Mouse (Mus musculus) midbrain, embryonic 11.5 days (tissue): ENCODE measurements around the gene Lgals4. TPM values are rescaled to one million over a fixed set of nuclear protein-coding genes. Genes with fewer than 3 reads are reported as not detected.

Experiments used
- ATAC-seq: fragments of 200-750 bp; cut with Nextera tagmentation; 2 replicates; pipeline ENCODE4 v1.8.0; 2017; ENCODE audit warnings: moderate TSS enrichment, moderate library complexity; ENCODE audit not compliant: low FRiP score
- DNase-seq: peaks from one replicate; pipeline ENCODE4 v3.0.0; 2015; ENCODE audit warnings: low spot score; ENCODE audit errors: missing footprints
- H3K27ac ChIP-seq: fragments of 300-500 bp; sonication (generic); 2 replicates; pipeline ENCODE4 v1.5.1; 2014; ENCODE audit warnings: low read depth, low read length
- H3K27me3 ChIP-seq: fragments of 300-500 bp; sonication (generic); 2 replicates; pipeline ENCODE4 v1.6.1; 2014; ENCODE audit warnings: mild to moderate bottlenecking, low read length, moderate library complexity, mixed read lengths; ENCODE audit not compliant: control insufficient read depth, insufficient read depth
- H3K36me3 ChIP-seq: fragments of 300-500 bp; sonication (generic); 2 replicates; pipeline ENCODE4 v1.6.1; 2014; ENCODE audit warnings: mild to moderate bottlenecking, low read length, moderate library complexity, mixed read lengths; ENCODE audit not compliant: control insufficient read depth, insufficient read depth
- H3K4me1 ChIP-seq: fragments of 300-500 bp; sonication (generic); 2 replicates; pipeline ENCODE4 v1.6.1; 2014; ENCODE audit warnings: low read length; ENCODE audit not compliant: control insufficient read depth, insufficient read depth
- H3K4me2 ChIP-seq: fragments of 300-500 bp; sonication (generic); 2 replicates; pipeline ENCODE4 v1.6.1; 2014; ENCODE audit warnings: mild to moderate bottlenecking, moderate library complexity
- H3K4me3 ChIP-seq: fragments of 300-500 bp; sonication (generic); 2 replicates; pipeline ENCODE4 v1.5.1; 2014; ENCODE audit warnings: low read depth, low read length
- H3K9ac ChIP-seq: fragments of 300-500 bp; sonication (generic); 2 replicates; pipeline ENCODE4 v1.6.1; 2014; ENCODE audit warnings: low read length
- H3K9me3 ChIP-seq: fragments of 300-500 bp; sonication (generic); 2 replicates; pipeline ENCODE4 v1.6.1; 2016; ENCODE audit warnings: low read length; ENCODE audit not compliant: control insufficient read depth
- WGBS: fragments of 180-500 bp; shearing (Covaris S2); extraction: QIAGEN DNeasy Blood & Tissue Kit; methylation state at CpG from one replicate; pipeline ENCODE4 v1.1.7; 2014; 5-methylcytosine and 5-hydroxymethylcytosine counted together
- polyA plus RNA-seq: library from polyadenylated mRNA; unstranded; fragments of >200 nt; fragmentation: Nextera tagmentation; extraction: Ambion mirVana; gene quantifications from 2 replicates; pipeline ENCODE4 v1.2.1, GENCODE M21; 2014

The Lgals4 gene
- polyA plus RNA-seq, 1 experiment from 2014 or later, result 1.7 TPM

DNA sequence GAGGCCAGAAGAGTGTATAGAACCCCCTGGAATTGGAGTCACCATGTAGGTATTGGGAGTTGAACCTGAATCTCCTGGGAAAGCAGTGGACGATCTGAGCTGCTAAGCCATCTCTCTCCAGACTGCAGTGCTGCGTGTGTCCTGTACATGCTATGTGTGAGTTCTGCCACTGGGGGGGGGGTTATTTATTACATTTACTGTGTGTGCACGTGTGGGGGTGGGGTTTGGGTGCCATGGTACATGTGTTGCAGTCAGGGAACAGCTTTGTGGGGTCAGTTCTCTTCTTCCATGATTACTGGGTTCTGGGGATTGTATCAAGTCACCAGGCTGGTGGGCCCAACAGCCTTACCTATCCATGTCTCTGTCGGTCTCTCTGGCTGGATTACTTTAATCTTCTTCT, 26.8 kb upstream of the Lgals4 start:
- no peak overlapping the region for H3K27ac ChIP-seq
- H3K4me3 ChIP-seq, result no peak overlapping the region
- H3K9ac ChIP-seq, result no peak overlapping the region
- no peak overlapping the region for H3K4me2 ChIP-seq
- ATAC-seq (no peak), DNase-seq (no peak)
- peaks cover 25% of the 10 kb centered on the region for H3K4me1 ChIP-seq
- no peaks in the 10 kb centered on the region for H3K9me3 ChIP-seq
- H3K27me3 ChIP-seq, result no peaks in the 10 kb centered on the region
- no peaks in the 10 kb centered on the region for H3K36me3 ChIP-seq
- 88% methylated on average over 4 of the region's 4 CpGs for WGBS

GRCm38 (mm10) chr7:28807641-28808220, 25.9 kb upstream of the Lgals4 start:
- WGBS, result 34% methylated on average over 6 of the region's 8 CpGs
- Histone ChIP-seq H3K4me3 (peak overlapping the region; percentile 75), H3K36me3 (peaks cover 4% of the 10 kb centered on the region; the same call in 1 of the 2 replicates), H3K4me1 (peaks cover 27% of the 10 kb centered on the region), H3K9ac (peak overlapping the region; percentile 91), H3K27ac (no peak overlapping the region; the same call in 1 of the 2 replicates), H3K9me3 (no peaks in the 10 kb centered on the region), H3K27me3 (no peaks in the 10 kb centered on the region), H3K4me2 (peak overlapping the region; percentile 92)
- DNase-seq (no peak), ATAC-seq (no peak)

DNA sequence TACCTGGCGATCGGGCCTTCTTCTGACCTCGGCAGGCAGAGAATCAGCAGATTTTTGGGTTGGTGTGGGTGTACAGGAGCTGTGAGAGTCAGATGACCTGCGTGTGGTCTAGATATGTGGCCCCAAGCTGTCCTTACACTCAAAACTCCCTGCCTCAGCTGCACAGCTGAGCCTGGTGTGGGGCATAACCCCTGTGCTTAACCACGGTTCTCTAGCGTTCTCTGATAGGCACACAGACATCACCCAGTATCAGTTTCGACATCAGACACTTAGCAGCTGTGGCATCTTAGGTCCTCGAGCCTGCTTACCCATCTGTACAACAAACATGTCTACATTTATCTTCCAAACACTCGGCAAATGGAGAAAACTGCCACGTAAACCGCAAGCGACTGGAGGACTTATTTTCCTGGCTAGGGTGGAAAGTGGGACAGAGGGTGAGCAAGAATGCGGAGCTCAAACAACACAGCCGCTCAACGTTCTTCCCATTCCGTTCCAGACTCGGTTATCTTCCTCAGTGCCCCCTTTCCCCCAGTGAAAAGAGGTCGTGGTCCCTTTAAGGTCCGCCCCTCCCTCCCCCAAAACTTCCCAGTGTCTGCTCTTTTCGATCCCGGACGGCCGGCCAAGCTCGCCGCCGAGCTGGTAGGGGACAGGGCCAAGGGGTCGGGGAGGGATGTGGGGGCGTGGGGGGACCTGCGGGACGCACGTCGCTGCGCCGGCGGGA, 25.3 kb upstream of the Lgals4 start, which contains the start of gene Hnrnpl:
Hnrnpl (plus strand) TSS at position 321 of the 721 bp plus-strand sequence.
- Histone ChIP-seq H3K27ac (peak within 1 kb of the TSS; percentile 99), H3K4me3 (peak within 1 kb of the TSS; percentile 75), H3K36me3 (peaks cover 7% of the 10 kb centered on the region), H3K9ac (peak within 1 kb of the TSS; percentile 91), H3K4me1 (peaks cover 23% of the 10 kb centered on the region), H3K27me3 (no peaks in the 10 kb centered on the region), H3K9me3 (no peaks in the 10 kb centered on the region), H3K4me2 (peak within 1 kb of the TSS; percentile 92)
- 3% methylated on average over 35 of the region's 35 CpGs for WGBS
- ATAC-seq, result peak; percentile 23
- peak; percentile 97 for DNase-seq

- Histone ChIP-seq H3K36me3 (peaks cover 13% of the 10 kb centered on the region), H3K27me3 (no peaks in the 10 kb centered on the region), H3K27ac (peak overlapping the region; percentile 99), H3K9me3 (no peaks in the 10 kb centered on the region), H3K4me2 (peak overlapping the region; percentile 92), H3K9ac (peak overlapping the region; percentile 91), H3K4me3 (peak overlapping the region; percentile 75), H3K4me1 (peaks cover 22% of the 10 kb centered on the region)
- 0% methylated on average over 32 of the region's 32 CpGs for WGBS
- DNase-seq (peak; percentile 100), ATAC-seq (peak; percentile 72)
Measured at GRCm38 (mm10) chr7:28808957-28809393, 24.7 kb upstream of the Lgals4 start.

DNA sequence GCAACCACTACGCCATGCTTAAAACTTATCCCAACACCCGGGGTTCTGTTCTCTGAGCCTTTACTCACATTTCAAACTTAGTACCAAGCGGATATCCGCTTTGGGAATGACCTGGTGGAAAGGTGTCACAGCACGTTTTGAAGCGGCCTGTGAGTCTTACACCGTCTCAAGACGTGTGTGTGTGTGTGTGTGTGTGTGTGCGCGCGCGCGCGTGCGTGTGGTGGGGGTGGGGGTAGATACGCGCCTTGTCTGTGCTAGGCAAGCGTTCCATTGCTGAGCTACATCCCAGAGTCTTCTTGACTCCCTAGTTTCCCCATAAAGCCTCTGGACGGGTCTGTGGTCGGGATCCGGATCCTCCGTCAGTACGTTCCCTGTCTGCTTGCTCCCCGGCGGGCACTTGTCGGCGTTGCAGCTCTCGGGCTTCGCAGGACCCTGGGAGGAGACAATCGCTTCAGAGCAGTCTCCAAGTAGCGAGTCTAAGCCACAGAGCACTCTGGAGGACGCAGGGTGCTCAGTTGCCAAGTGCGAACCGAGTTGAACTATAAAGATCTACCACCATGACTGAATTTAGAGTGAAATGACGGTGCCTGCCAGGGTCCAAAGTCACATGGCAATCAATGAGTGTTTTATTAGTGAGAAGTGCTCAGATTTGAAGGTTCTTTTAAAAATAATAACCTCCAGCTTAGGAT, 24.1 kb upstream of the Lgals4 start:
- Histone ChIP-seq H3K4me1 (peaks cover 22% of the 10 kb centered on the region), H3K4me2 (peak overlapping the region; percentile 92), H3K27ac (peak overlapping the region; percentile 99), H3K27me3 (no peaks in the 10 kb centered on the region), H3K4me3 (peak overlapping the region; percentile 75), H3K36me3 (peaks cover 19% of the 10 kb centered on the region), H3K9me3 (no peaks in the 10 kb centered on the region), H3K9ac (peak overlapping the region; percentile 91)
- peak; percentile 26 for ATAC-seq
- under 1% methylated on average over 35 of the region's 35 CpGs for WGBS
- peak; percentile 97 for DNase-seq

GRCm38 (mm10) chr7:28810107-28811066, 23.3 kb upstream of the Lgals4 start:
- DNase-seq (peak; percentile 100), ATAC-seq (peak; percentile 90)
- H3K4me1 ChIP-seq, result peaks cover 22% of the 10 kb centered on the region
- H3K27me3 ChIP-seq, result no peaks in the 10 kb centered on the region
- H3K4me3 ChIP-seq, result peak overlapping the region; percentile 87
- H3K27ac ChIP-seq, result peak overlapping the region; percentile 99
- peak overlapping the region; percentile 95 for H3K9ac ChIP-seq
- H3K36me3 ChIP-seq, result peaks cover 26% of the 10 kb centered on the region
- WGBS, result under 1% methylated on average over 67 of the region's 70 CpGs
- H3K4me2 ChIP-seq, result peak overlapping the region; percentile 97
- no peaks in the 10 kb centered on the region for H3K9me3 ChIP-seq

GRCm38 (mm10) chr7:28811228-28811627, 22.4 kb upstream of the Lgals4 start:
- ATAC-seq (peak; percentile 17), DNase-seq (peak; percentile 99)

GRCm38 (mm10) chr7:28811640-28812275, 21.9 kb upstream of the Lgals4 start:
- H3K27ac ChIP-seq, result peak overlapping the region; percentile 35; the same call in 1 of the 2 replicates
- H3K9ac ChIP-seq, result peak overlapping the region; percentile 95
- 16% methylated on average over 7 of the region's 7 CpGs for WGBS
- H3K4me1 ChIP-seq, result peaks cover 28% of the 10 kb centered on the region
- H3K36me3 ChIP-seq, result peaks cover 34% of the 10 kb centered on the region
- ATAC-seq, result no peak
- H3K4me3 ChIP-seq, result peak overlapping the region; percentile 87
- peak; percentile 86 for DNase-seq
- H3K4me2 ChIP-seq, result peak overlapping the region; percentile 97
- H3K9me3 ChIP-seq, result no peaks in the 10 kb centered on the region
- H3K27me3 ChIP-seq, result no peaks in the 10 kb centered on the region

More at GRCm38 (mm10) chr7:28811228-28811627, 22.4 kb upstream of the Lgals4 start:
- peak overlapping the region; percentile 95 for H3K9ac ChIP-seq
- H3K4me1 ChIP-seq, result peaks cover 27% of the 10 kb centered on the region
- H3K27me3 ChIP-seq, result no peaks in the 10 kb centered on the region
- no peaks in the 10 kb centered on the region for H3K9me3 ChIP-seq
- peaks cover 32% of the 10 kb centered on the region for H3K36me3 ChIP-seq
- peak overlapping the region; percentile 97 for H3K4me2 ChIP-seq
- H3K27ac ChIP-seq, result peak overlapping the region; percentile 95
- peak overlapping the region; percentile 87 for H3K4me3 ChIP-seq
- under 1% methylated on average over 40 of the region's 40 CpGs for WGBS
